Mouse (Mus musculus) small intestine, adult 2 months (tissue): Measurements from ENCODE around the gene Tmod2. TPM values are rescaled to one million over a fixed set of nuclear protein-coding genes. Genes with fewer than 3 reads are reported as not detected.

Experiments
- H3K27ac ChIP-seq: fragments of 200-500 bp; 2 replicates; pipeline ENCODE4 v1.5.1; 2012; ENCODE audit warnings: low read depth, low read length, control low read depth, inconsistent platforms; ENCODE audit not compliant: insufficient read depth
- H3K27me3 ChIP-seq: fragments of 200-500 bp; 2 replicates; pipeline ENCODE4 v1.6.1; 2012; ENCODE audit warnings: mild to moderate bottlenecking, moderate library complexity, low read length, inconsistent platforms; ENCODE audit not compliant: control insufficient read depth, insufficient read depth
- H3K36me3 ChIP-seq: fragments of 200-500 bp; 2 replicates; pipeline ENCODE4 v1.6.1; 2012; ENCODE audit warnings: mild to moderate bottlenecking, low read length, control low read depth, inconsistent platforms; ENCODE audit not compliant: control insufficient read depth, insufficient read depth
- H3K4me1 ChIP-seq: fragments of 200-500 bp; 2 replicates; pipeline ENCODE4 v1.6.1; 2012; ENCODE audit warnings: low read length, inconsistent platforms, mixed read lengths; ENCODE audit not compliant: control insufficient read depth, insufficient read depth, insufficient read length
- H3K4me3 ChIP-seq: fragments of 200-500 bp; 2 replicates; pipeline ENCODE4 v1.5.1; 2012; ENCODE audit warnings: low read depth, mild to moderate bottlenecking, control low read depth, inconsistent platforms, low read length, moderate library complexity
- CTCF ChIP-seq: fragments of 200-500 bp; IDR thresholded peaks from 2 replicates; pipeline ENCODE4 v1.5.1; 2012; ENCODE audit warnings: low read depth, mild to moderate bottlenecking, control low read depth, inconsistent platforms, low read length, moderate library complexity, mixed read lengths; ENCODE audit not compliant: insufficient replicate concordance, insufficient read length; ENCODE audit errors: extremely low read depth
- POLR2A ChIP-seq: fragments of 200-500 bp; IDR thresholded peaks from 2 replicates; pipeline ENCODE4 v1.6.1; 2012; ENCODE audit warnings: low read depth, mild to moderate bottlenecking, control low read depth, inconsistent platforms, low read length, moderate library complexity
- WGBS: fragments of 180-500 bp; shearing (Covaris S2); methylation state at CpG from one replicate; pipeline ENCODE4 v1.1.7; 2018; 5-methylcytosine and 5-hydroxymethylcytosine counted together
- polyA plus RNA-seq: library from polyadenylated mRNA; depleted of rRNA; stranded (reverse); fragments of >200 nt; gene quantifications from 2 replicates; pipeline ENCODE4 v1.2.3, GENCODE M21; 2012

Gene Tmod2
- polyA plus RNA-seq, 1 experiment, result 0.42 TPM

- no peaks in the 10 kb centered on the region for H3K36me3 ChIP-seq
- H3K4me1 ChIP-seq, result no peaks in the 10 kb centered on the region
- H3K4me3 ChIP-seq, result no peak overlapping the region
- H3K27ac ChIP-seq, result no peak overlapping the region
- no peaks in the 10 kb centered on the region for H3K27me3 ChIP-seq
- WGBS, result 91% methylated on average over 6 of the region's 6 CpGs
- TF ChIP-seq CTCF, result no peak
- TF ChIP-seq POLR2A, result no peak
Measured at GRCm38 (mm10) chr9:75618836-75619400, 7.8 kb upstream of the Tmod2 start.

GRCm38 (mm10) chr9:75616560-75616959 lies 5.4 kb upstream of the Tmod2 start:
- no peak for TF ChIP-seq CTCF
- Histone ChIP-seq H3K36me3 (no peaks in the 10 kb centered on the region), H3K4me1 (no peaks in the 10 kb centered on the region), H3K4me3 (no peak overlapping the region), H3K27me3 (no peaks in the 10 kb centered on the region), H3K27ac (no peak overlapping the region)
- WGBS, result 52% methylated on average over 3 of the region's 3 CpGs

- H3K27me3 ChIP-seq, result peaks cover 4% of the 10 kb centered on the region; the same call in 1 of the 2 replicates
- no peak overlapping the region for H3K4me3 ChIP-seq
- H3K4me1 ChIP-seq, result peaks cover 2% of the 10 kb centered on the region; the same call in 1 of the 2 replicates
- no peaks in the 10 kb centered on the region for H3K36me3 ChIP-seq
- TF ChIP-seq POLR2A (no peak), CTCF (no peak)
- H3K27ac ChIP-seq, result no peak overlapping the region
- WGBS, result 43% methylated on average over 16 of the region's 16 CpGs
Measured at GRCm38 (mm10) chr9:75609965-75610364, 1.2 kb downstream of the Tmod2 start.

- WGBS, result 35% methylated on average over 1 of the region's 1 CpGs
- Histone ChIP-seq H3K27me3 (peaks cover 4% of the 10 kb centered on the region; the same call in 1 of the 2 replicates), H3K27ac (no peak overlapping the region), H3K4me3 (no peak overlapping the region), H3K4me1 (peaks cover 2% of the 10 kb centered on the region; the same call in 1 of the 2 replicates), H3K36me3 (no peaks in the 10 kb centered on the region)
- TF ChIP-seq CTCF (no peak), POLR2A (no peak)
Measured at GRCm38 (mm10) chr9:75609505-75609904, 1.6 kb downstream of the Tmod2 start.

- 92% methylated on average over 4 of the region's 4 CpGs for WGBS
- TF ChIP-seq CTCF (no peak), POLR2A (no peak)
- peaks cover 4% of the 10 kb centered on the region; the same call in 1 of the 2 replicates for H3K27me3 ChIP-seq
- H3K27ac ChIP-seq, result no peak overlapping the region
- no peaks in the 10 kb centered on the region for H3K36me3 ChIP-seq
- H3K4me3 ChIP-seq, result no peak overlapping the region
- peaks cover 2% of the 10 kb centered on the region; the same call in 1 of the 2 replicates for H3K4me1 ChIP-seq
Measured at GRCm38 (mm10) chr9:75607496-75607895, 3.6 kb downstream of the Tmod2 start.

- Histone ChIP-seq H3K36me3 (no peaks in the 10 kb centered on the region), H3K27ac (no peak overlapping the region), H3K27me3 (no peaks in the 10 kb centered on the region; the same call in 1 of the 2 replicates), H3K4me3 (no peak overlapping the region), H3K4me1 (no peaks in the 10 kb centered on the region)
- no peak for TF ChIP-seq CTCF
- no peak for TF ChIP-seq POLR2A
- WGBS, result 20% methylated on average over 12 of the region's 12 CpGs
Measured at GRCm38 (mm10) chr9:75601510-75601909, 9.6 kb downstream of the Tmod2 start.

- no peak overlapping the region for H3K27ac ChIP-seq
- H3K36me3 ChIP-seq, result no peaks in the 10 kb centered on the region
- H3K27me3 ChIP-seq, result no peaks in the 10 kb centered on the region; the same call in 1 of the 2 replicates
- H3K4me1 ChIP-seq, result no peaks in the 10 kb centered on the region
- WGBS, result 68% methylated on average over 7 of the region's 7 CpGs
- H3K4me3 ChIP-seq, result no peak overlapping the region
- TF ChIP-seq CTCF (no peak), POLR2A (no peak)
Measured at GRCm38 (mm10) chr9:75600166-75600934, 10.8 kb downstream of the Tmod2 start.
